Mouse (Mus musculus) MEL (cell line): ENCODE measurements around the gene Gm20388.

Experiments
- CHD2 ChIP-seq: IDR thresholded peaks from 2 replicates; pipeline ENCODE4 v1.6.1; 2011; ENCODE audit warnings: low read length, improper control_type of control experiment
- CTCF ChIP-seq, 3 experiments: IDR thresholded peaks in 2 of 3; conservative IDR thresholded peaks in 1 of 3; 2 replicates each; pipeline ENCODE4 v1.5.1; 2011 to 2012; ENCODE audit warnings: low read length in 3 of 3, low read depth in 2 of 3, mild to moderate bottlenecking in 2 of 3, improper control_type of control experiment in 1 of 3, inconsistent platforms in 1 of 3, mixed read lengths in 1 of 3, moderate library complexity in 1 of 3; ENCODE audit not compliant: control insufficient read depth in 1 of 3, insufficient read depth in 1 of 3, poor library complexity in 1 of 3, severe bottlenecking in 1 of 3
- GABPA ChIP-seq: IDR thresholded peaks from 2 replicates; pipeline ENCODE4 v1.6.1; 2012; ENCODE audit warnings: low read depth, mild to moderate bottlenecking, inconsistent platforms, low read length, improper control_type of control experiment, moderate library complexity
- POLR2A ChIP-seq, 2 experiments: IDR thresholded peaks; 2 replicates each; pipeline ENCODE4 v1.6.1; 2011 to 2012; ENCODE audit warnings: low read length in 2 of 2, mild to moderate bottlenecking in 2 of 2, control low read depth in 1 of 2, improper control_type of control experiment in 1 of 2, low read depth in 1 of 2, moderate library complexity in 1 of 2; ENCODE audit not compliant: control insufficient read depth in 1 of 2, insufficient read depth in 1 of 2, poor library complexity in 1 of 2
- POLR2AphosphoS2 ChIP-seq: IDR thresholded peaks from 2 replicates; pipeline ENCODE4 v1.6.1; 2011; ENCODE audit warnings: low read length, improper control_type of control experiment
- TBP ChIP-seq: IDR thresholded peaks from 2 replicates; pipeline ENCODE4 v1.8.0; 2011; ENCODE audit warnings: low read depth, low read length, improper control_type of control experiment

DNA sequence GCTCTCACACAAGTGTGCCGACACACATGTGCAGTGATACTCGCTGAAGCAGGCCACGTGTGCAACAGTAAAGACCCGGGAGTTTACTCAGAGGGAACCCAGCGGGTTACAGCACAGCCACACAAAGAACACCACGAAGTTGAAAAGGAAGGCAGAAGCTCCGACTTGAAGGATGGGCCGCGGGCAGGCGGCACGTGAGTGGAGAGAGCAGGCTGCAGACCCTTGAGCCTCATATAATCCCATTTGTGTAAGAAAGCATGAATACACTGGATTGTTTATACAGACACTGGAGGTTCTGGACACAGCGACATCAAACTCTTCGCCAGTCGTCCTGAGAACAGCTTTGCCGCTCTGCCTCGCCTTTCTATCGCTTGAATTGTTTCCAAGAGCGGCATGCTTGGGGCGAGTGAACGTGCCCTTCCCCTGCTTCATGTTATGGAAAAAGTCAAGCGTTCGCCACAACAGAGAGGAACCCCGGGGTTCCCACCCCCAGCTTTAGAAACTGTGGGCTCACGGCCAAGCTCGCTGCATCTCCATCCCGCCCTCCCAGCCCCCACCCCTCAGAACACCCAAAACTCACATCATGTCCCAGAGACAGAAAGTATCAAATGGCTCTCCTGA, 1569.9 kb downstream of the Gm20388 start:
- TF ChIP-seq CTCF (IDR thresholded peaks at IDR 0.05 in 2 of 3, conservative IDR thresholded peaks at IDR 0.05 in 1 of 3; ENCODE audit: control insufficient read depth in 1 of 3, insufficient read depth in 1 of 3, low read depth in 2 of 3, low read length in 3 of 3, poor library complexity in 1 of 3, severe bottlenecking in 1 of 3) (no peak), POLR2AphosphoS2 (no peak), POLR2A (IDR thresholded peaks at IDR 0.05; ENCODE audit: control insufficient read depth in 1 of 2, insufficient read depth in 1 of 2, low read depth in 1 of 2, low read length in 2 of 2, poor library complexity in 1 of 2) (no peak), CHD2 (no peak), TBP (no peak), GABPA (no peak)
